Mouse (Mus musculus): ENCODE data around the gene G430095P16Rik.

The G430095P16Rik gene

GRCm38 (mm10) chr8:84722850-84723570, at the start of gene G430095P16Rik:
Gene G430095P16Rik (plus strand): TSS chr8:84723007.
- DNase-seq (ENCODE audit: low read depth, low spot score), result no peak

- no peak for DNase-seq (ENCODE audit: low read depth, low spot score)
These were observed 45.5 kb upstream of the G430095P16Rik start for GRCm38 (mm10) chr8:84677305-84677704.

GRCm38 (mm10) chr8:84681476-84681875, 41.3 kb upstream of the G430095P16Rik start:
- DNase-seq (ENCODE audit: low read depth, low spot score), result no peak

- no peak for DNase-seq (ENCODE audit: low read depth, low spot score)
These were observed 40.5 kb upstream of the G430095P16Rik start for GRCm38 (mm10) chr8:84682257-84682656.

- DNase-seq (ENCODE audit: low read depth, low spot score), result no peak
These were observed 38.3 kb upstream of the G430095P16Rik start for GRCm38 (mm10) chr8:84684537-84684936.

- DNase-seq (ENCODE audit: low read depth, low spot score), result peak; percentile 78
These were observed 36.4 kb upstream of the G430095P16Rik start, which contains the start of gene Trmt1 for GRCm38 (mm10) chr8:84686191-84687002. Gene Trmt1 (plus strand): TSS chr8:84686307.

- peak; percentile 80 for DNase-seq (ENCODE audit: low read depth, low spot score)
These were observed 35.7 kb upstream of the G430095P16Rik start for GRCm38 (mm10) chr8:84687003-84687704.

GRCm38 (mm10) chr8:84687705-84688100, 35.1 kb upstream of the G430095P16Rik start, which contains the start of gene Nacc1:
Gene Nacc1 (minus strand): TSS chr8:84687862.
- DNase-seq (ENCODE audit: low read depth, low spot score), result peak; percentile 91

- DNase-seq (ENCODE audit: low read depth, low spot score), result peak; percentile 91
These were observed 33.5 kb upstream of the G430095P16Rik start for GRCm38 (mm10) chr8:84689091-84689915.

GRCm38 (mm10) chr8:84693332-84693731, 29.5 kb upstream of the G430095P16Rik start:
- DNase-seq (ENCODE audit: low read depth, low spot score), result no peak

- no peak for DNase-seq (ENCODE audit: low read depth, low spot score)
These were observed 27.7 kb upstream of the G430095P16Rik start for GRCm38 (mm10) chr8:84695140-84695539.

- DNase-seq (ENCODE audit: low read depth, low spot score), result peak; percentile 75
These were observed 25.4 kb upstream of the G430095P16Rik start for GRCm38 (mm10) chr8:84697166-84698130.

- DNase-seq (ENCODE audit: low read depth, low spot score), result no peak
These were observed 24.5 kb upstream of the G430095P16Rik start for GRCm38 (mm10) chr8:84698288-84698687.

- no peak for DNase-seq (ENCODE audit: low read depth, low spot score)
These were observed 23.8 kb upstream of the G430095P16Rik start for GRCm38 (mm10) chr8:84698929-84699401.

GRCm38 (mm10) chr8:84699861-84700322, 22.9 kb upstream of the G430095P16Rik start:
- DNase-seq (ENCODE audit: low read depth, low spot score), result peak; percentile 89

- peak; percentile 70 for DNase-seq (ENCODE audit: low read depth, low spot score)
These were observed 22.3 kb upstream of the G430095P16Rik start for GRCm38 (mm10) chr8:84700526-84700925.

- peak; percentile 95 for DNase-seq (ENCODE audit: low read depth, low spot score)
These were observed 21.6 kb upstream of the G430095P16Rik start, which contains the start of gene Lyl1 for GRCm38 (mm10) chr8:84700941-84701911. Gene Lyl1 (plus strand): TSS chr8:84701457.

- DNase-seq (ENCODE audit: low read depth, low spot score), result peak; percentile 58
These were observed 20.2 kb upstream of the G430095P16Rik start for GRCm38 (mm10) chr8:84702561-84702960.

Measured in A20 (cell line).